Mouse (Mus musculus) thymus, adult 2 months (tissue): ENCODE data around the gene Hps5.

Experiments
- CTCF ChIP-seq: fragments of 200-500 bp; IDR thresholded peaks from 2 replicates; pipeline ENCODE4 v1.5.1; 2012; ENCODE audit warnings: mild to moderate bottlenecking, control low read depth, low read length, moderate library complexity, borderline replicate concordance; ENCODE audit not compliant: control insufficient read depth, poor library complexity, insufficient read depth; ENCODE audit errors: extremely low read depth
- POLR2A ChIP-seq: fragments of 200-500 bp; IDR thresholded peaks from 2 replicates; pipeline ENCODE4 v1.6.1; 2012; ENCODE audit warnings: mild to moderate bottlenecking, low read length, control low read depth, moderate library complexity; ENCODE audit not compliant: control insufficient read depth, poor library complexity, insufficient read depth; ENCODE audit errors: extremely low read depth

- TF ChIP-seq CTCF (no peak), POLR2A (no peak)
These were observed 68.3 kb downstream of the Hps5 start for GRCm38 (mm10) chr7:46727584-46727983.
